Mouse (Mus musculus) splenic B cell, adult 2 months (primary cell): ENCODE results near the gene Rhoq.

Experiments
- DNase-seq: peaks from one replicate; pipeline ENCODE4 v3.0.0-alpha.2; 2011; ENCODE audit warnings: low read depth, low spot score
- H3K27me3 ChIP-seq: 2 replicates; pipeline ENCODE4 v1.6.1; 2012; ENCODE audit warnings: mild to moderate bottlenecking, low read length, moderate library complexity, mixed read lengths; ENCODE audit not compliant: control insufficient read depth, poor library complexity, insufficient read depth, severe bottlenecking
- H3K36me3 ChIP-seq: 2 replicates; pipeline ENCODE4 v1.6.1; 2012; ENCODE audit warnings: mild to moderate bottlenecking, low read length, moderate library complexity, mixed read lengths; ENCODE audit not compliant: control insufficient read depth, poor library complexity, insufficient read depth, severe bottlenecking

Rhoq gene

GRCm38 (mm10) chr17:86946078-86946477 lies 16.8 kb upstream of the Rhoq start:
- Histone ChIP-seq H3K27me3 (no peaks in the 10 kb centered on the region), H3K36me3 (no peaks in the 10 kb centered on the region)
- DNase-seq = no peak

- no peak for DNase-seq
- H3K36me3 ChIP-seq = no peaks in the 10 kb centered on the region
- no peaks in the 10 kb centered on the region for H3K27me3 ChIP-seq
Observed at GRCm38 (mm10) chr17:86947840-86948796, 14.8 kb upstream of the Rhoq start, which contains the start of gene Atp6v1e2. Gene Atp6v1e2, minus strand, starts transcription at chr17:86947897.

- no peaks in the 10 kb centered on the region for H3K27me3 ChIP-seq
- no peaks in the 10 kb centered on the region for H3K36me3 ChIP-seq
- DNase-seq = no peak
Observed at GRCm38 (mm10) chr17:86948801-86949200, 14.1 kb upstream of the Rhoq start.

- no peak for DNase-seq
- Histone ChIP-seq H3K36me3 (no peaks in the 10 kb centered on the region), H3K27me3 (no peaks in the 10 kb centered on the region)
Observed at GRCm38 (mm10) chr17:86957239-86957638, 5.6 kb upstream of the Rhoq start.

GRCm38 (mm10) chr17:86957968-86958367 lies 4.9 kb upstream of the Rhoq start:
- no peaks in the 10 kb centered on the region for H3K36me3 ChIP-seq
- peak; percentile 66 for DNase-seq
- H3K27me3 ChIP-seq = no peaks in the 10 kb centered on the region

GRCm38 (mm10) chr17:86961301-86961841 lies 1.5 kb upstream of the Rhoq start:
- Histone ChIP-seq H3K36me3 (peaks cover 2% of the 10 kb centered on the region; the same call in 1 of the 2 replicates), H3K27me3 (no peaks in the 10 kb centered on the region)
- DNase-seq = no peak

- no peaks in the 10 kb centered on the region for H3K27me3 ChIP-seq
- peaks cover 2% of the 10 kb centered on the region for H3K36me3 ChIP-seq
- DNase-seq = peak; percentile 90
Observed at GRCm38 (mm10) chr17:86962297-86962893, 487 bp upstream of the Rhoq start.

GRCm38 (mm10) chr17:86963586-86963902 lies 662 bp downstream of the Rhoq start:
- Histone ChIP-seq H3K27me3 (no peaks in the 10 kb centered on the region), H3K36me3 (peaks cover 2% of the 10 kb centered on the region)
- DNase-seq = peak; percentile 39

GRCm38 (mm10) chr17:86964041-86964440 lies 1.2 kb downstream of the Rhoq start:
- DNase-seq = peak; percentile 34
- H3K27me3 ChIP-seq = no peaks in the 10 kb centered on the region
- peaks cover 2% of the 10 kb centered on the region for H3K36me3 ChIP-seq

- no peaks in the 10 kb centered on the region for H3K27me3 ChIP-seq
- peak; percentile 76 for DNase-seq
Observed at GRCm38 (mm10) chr17:86964502-86964901, 1.6 kb downstream of the Rhoq start.

GRCm38 (mm10) chr17:86965121-86965520 lies 2.2 kb downstream of the Rhoq start:
- H3K27me3 ChIP-seq = no peaks in the 10 kb centered on the region
- no peak for DNase-seq
- peaks cover 2% of the 10 kb centered on the region for H3K36me3 ChIP-seq

More at GRCm38 (mm10) chr17:86964502-86964901, 1.6 kb downstream of the Rhoq start:
- H3K36me3 ChIP-seq = peaks cover 2% of the 10 kb centered on the region

GRCm38 (mm10) chr17:86966040-86966439 lies 3.2 kb downstream of the Rhoq start:
- no peaks in the 10 kb centered on the region for H3K27me3 ChIP-seq
- DNase-seq = no peak
- H3K36me3 ChIP-seq = peaks cover 2% of the 10 kb centered on the region

GRCm38 (mm10) chr17:86967048-86967447 lies 4.2 kb downstream of the Rhoq start:
- H3K36me3 ChIP-seq = peaks cover 2% of the 10 kb centered on the region
- DNase-seq = no peak
- H3K27me3 ChIP-seq = no peaks in the 10 kb centered on the region

- DNase-seq = peak; percentile 46
- Histone ChIP-seq H3K36me3 (peaks cover 2% of the 10 kb centered on the region), H3K27me3 (no peaks in the 10 kb centered on the region)
Observed at GRCm38 (mm10) chr17:86967536-86968525, 4.9 kb downstream of the Rhoq start.
